Mouse (Mus musculus): ENCODE data around the gene Parp1.

GRCm38 (mm10) chr1:180622389-180622788 lies 53.7 kb downstream of the Parp1 start:
- TF ChIP-seq CTCF (conservative IDR thresholded peaks at IDR 0.05; ENCODE audit: low read length), result no peak
- no peak for TF ChIP-seq POU5F1 (IDR thresholded peaks at IDR 0.05; ENCODE audit: borderline replicate concordance, low read length)
- TF ChIP-seq NANOG (IDR thresholded peaks at IDR 0.05; ENCODE audit: borderline replicate concordance, low read length), result no peak

Data from E14TG2a.4 (cell line).